Mouse (Mus musculus) neural tube, embryonic 12.5 days (tissue): ENCODE data around the gene Nme7. TPM values are rescaled to one million over a fixed set of nuclear protein-coding genes. Genes with fewer than 3 reads are reported as not detected.

Experiments
- ATAC-seq: fragments of 200-750 bp; cut with Nextera tagmentation; 2 replicates; pipeline ENCODE4 v1.8.0; 2017; ENCODE audit warnings: low read depth, mild to moderate bottlenecking, moderate TSS enrichment, moderate library complexity; ENCODE audit not compliant: low FRiP score
- H3K27ac ChIP-seq: fragments of 300-500 bp; sonication (generic); 2 replicates; pipeline ENCODE4 v1.5.1; 2016
- H3K27me3 ChIP-seq: fragments of 300-500 bp; sonication (generic); replicated peaks from 2 replicates; pipeline ENCODE4 v1.6.1; 2016; ENCODE audit warnings: mild to moderate bottlenecking
- H3K36me3 ChIP-seq: fragments of 300-500 bp; sonication (generic); 2 replicates; pipeline ENCODE4 v1.6.1; 2016; ENCODE audit warnings: mild to moderate bottlenecking
- H3K4me1 ChIP-seq: fragments of 300-500 bp; sonication (generic); 2 replicates; pipeline ENCODE4 v1.6.1; 2016
- H3K4me2 ChIP-seq: fragments of 300-500 bp; sonication (generic); replicated peaks from 2 replicates; pipeline ENCODE4 v1.6.1; 2016; ENCODE audit warnings: mild to moderate bottlenecking
- H3K4me3 ChIP-seq: fragments of 300-500 bp; sonication (generic); 2 replicates; pipeline ENCODE4 v1.5.1; 2016
- H3K9ac ChIP-seq: fragments of 300-500 bp; sonication (generic); 2 replicates; pipeline ENCODE4 v1.6.1; 2016; ENCODE audit warnings: mild to moderate bottlenecking
- H3K9me3 ChIP-seq: fragments of 300-500 bp; sonication (generic); 2 replicates; pipeline ENCODE4 v1.6.1; 2016; ENCODE audit warnings: mild to moderate bottlenecking
- WGBS: fragments of 180-500 bp; shearing (Covaris S2); methylation state at CpG from one replicate; pipeline ENCODE4 v1.1.7; 2016; 5-methylcytosine and 5-hydroxymethylcytosine counted together
- polyA plus RNA-seq: library from polyadenylated mRNA; unstranded; fragments of >200 nt; fragmentation: Nextera tagmentation; extraction: Ambion mirVana; gene quantifications from 2 replicates; pipeline ENCODE4 v1.2.1, GENCODE M21; 2016

Gene Nme7
- polyA plus RNA-seq, 1 experiment from 2014 or later, result 24.9 TPM

GRCm38 (mm10) chr1:164456065-164456464 lies 152.1 kb downstream of the Nme7 start:
- Histone ChIP-seq H3K9ac (peak overlapping the region; percentile 78), H3K27ac (no peak overlapping the region), H3K9me3 (no peaks in the 10 kb centered on the region), H3K4me3 (peak overlapping the region; percentile 67), H3K27me3 (peaks cover 2% of the 10 kb centered on the region; the same call in 1 of the 2 replicates), H3K4me2 (peak overlapping the region; percentile 88), H3K4me1 (peaks cover 42% of the 10 kb centered on the region), H3K36me3 (peaks cover 13% of the 10 kb centered on the region)
- WGBS, result 26% methylated on average over 6 of the region's 6 CpGs
- ATAC-seq, result no peak

DNA sequence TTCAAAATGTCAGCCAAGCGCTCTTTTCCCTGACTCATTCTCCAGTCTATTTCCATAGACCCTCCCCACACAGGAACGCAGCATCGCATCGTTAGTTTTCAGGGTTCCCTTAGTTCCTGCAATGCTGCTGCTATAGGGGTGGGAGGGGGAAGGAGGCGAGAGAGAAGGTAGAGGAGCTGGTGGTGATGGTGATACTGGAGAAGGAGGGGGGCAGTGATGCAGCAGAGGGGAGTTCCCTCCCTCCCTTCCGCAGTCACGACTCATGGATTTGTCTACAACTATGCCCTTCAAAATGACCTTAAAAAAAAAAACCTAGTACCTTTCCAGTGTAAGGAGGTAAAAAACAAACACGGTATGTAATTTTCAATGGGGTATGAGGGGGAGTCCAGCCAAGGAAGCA lies 152.8 kb downstream of the Nme7 start:
- H3K4me2 ChIP-seq, result peak overlapping the region; percentile 88
- peak overlapping the region; percentile 78 for H3K9ac ChIP-seq
- H3K27me3 ChIP-seq, result peaks cover 2% of the 10 kb centered on the region; the same call in 1 of the 2 replicates
- peak overlapping the region; percentile 67 for H3K4me3 ChIP-seq
- peaks cover 42% of the 10 kb centered on the region for H3K4me1 ChIP-seq
- H3K36me3 ChIP-seq, result peaks cover 13% of the 10 kb centered on the region
- H3K27ac ChIP-seq, result no peak overlapping the region
- H3K9me3 ChIP-seq, result no peaks in the 10 kb centered on the region
- no peak for ATAC-seq
- 6% methylated on average over 8 of the region's 8 CpGs for WGBS

DNA sequence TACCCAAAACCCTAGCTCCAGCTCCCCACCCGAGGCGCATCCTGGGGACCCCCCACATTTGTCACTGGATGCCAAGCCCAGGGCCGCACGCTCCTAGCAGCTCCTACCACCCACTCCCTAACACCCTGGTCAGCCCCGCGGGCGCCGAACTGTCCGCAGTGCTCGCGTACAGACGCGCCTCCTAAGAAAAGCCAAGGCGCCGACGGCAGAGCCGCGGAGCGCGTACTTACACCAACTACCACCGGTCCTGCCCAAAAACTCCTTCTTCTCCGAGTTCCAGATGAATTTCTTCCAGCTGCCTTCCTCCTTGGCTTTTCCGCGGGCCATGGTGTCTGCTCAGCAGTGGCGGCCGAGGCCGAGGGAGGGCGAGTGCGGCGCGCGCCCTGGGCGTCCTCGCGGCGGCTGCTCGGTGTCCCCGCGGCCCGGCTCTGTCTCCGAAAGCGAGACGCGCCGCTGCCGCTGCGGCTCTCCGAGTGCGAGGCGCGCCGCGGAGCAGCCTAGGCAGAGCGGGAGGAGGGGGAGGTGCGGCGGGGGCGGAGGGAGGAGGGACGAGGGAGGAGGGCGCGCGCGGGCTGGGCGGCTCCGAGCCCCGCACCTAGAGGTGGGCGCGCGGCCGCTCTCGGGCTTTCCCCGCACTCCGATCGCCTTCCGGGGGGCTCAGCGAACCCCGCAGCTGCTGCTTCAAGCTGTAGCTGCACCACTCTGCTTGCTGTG lies 153.8 kb downstream of the Nme7 start:
- peaks cover 42% of the 10 kb centered on the region for H3K4me1 ChIP-seq
- peak overlapping the region; percentile 87 for H3K27ac ChIP-seq
- H3K9me3 ChIP-seq, result no peaks in the 10 kb centered on the region
- peak overlapping the region; percentile 88 for H3K4me2 ChIP-seq
- peaks cover 7% of the 10 kb centered on the region for H3K36me3 ChIP-seq
- ATAC-seq, result peak; percentile 89
- H3K9ac ChIP-seq, result peak overlapping the region; percentile 78
- peaks cover 2% of the 10 kb centered on the region; the same call in 1 of the 2 replicates for H3K27me3 ChIP-seq
- WGBS, result under 1% methylated on average over 60 of the region's 76 CpGs
- H3K4me3 ChIP-seq, result peak overlapping the region; percentile 67

- Histone ChIP-seq H3K9ac (peak within 1 kb of the TSS; percentile 78), H3K27me3 (peaks cover 2% of the 10 kb centered on the region; the same call in 1 of the 2 replicates), H3K4me1 (peaks cover 42% of the 10 kb centered on the region), H3K4me3 (peak within 1 kb of the TSS; percentile 67), H3K36me3 (peaks cover 2% of the 10 kb centered on the region), H3K9me3 (no peaks in the 10 kb centered on the region), H3K27ac (peak within 1 kb of the TSS; percentile 87), H3K4me2 (peak within 1 kb of the TSS; percentile 88)
- peak; percentile 96 for ATAC-seq
- WGBS, result under 1% methylated on average over 35 of the region's 35 CpGs
These were observed 154.3 kb downstream of the Nme7 start, which contains the start of gene Atp1b1 for GRCm38 (mm10) chr1:164458245-164458613. TSS of gene Atp1b1 (minus strand) at chr1:164458355.

DNA sequence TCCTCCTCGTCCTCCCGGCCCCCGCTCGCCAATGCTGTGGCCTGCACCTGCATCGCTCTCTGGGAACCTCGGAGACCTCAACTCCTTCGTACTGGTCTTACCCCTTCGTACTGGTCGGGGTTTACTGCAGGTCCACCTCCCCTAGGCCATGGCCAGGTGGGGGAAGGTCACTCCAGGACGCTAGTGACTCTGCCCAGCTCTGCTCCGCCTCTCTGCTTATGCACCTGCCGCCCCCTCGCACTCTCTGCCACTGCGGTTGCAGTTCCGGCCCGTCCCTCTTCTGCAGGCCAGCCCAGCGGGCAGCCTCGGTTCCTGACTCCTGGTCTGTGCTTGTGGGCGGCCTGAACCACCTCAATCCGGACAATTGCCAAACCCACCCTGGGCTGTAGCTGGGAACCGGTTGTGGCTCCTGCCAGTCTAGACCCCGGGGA lies 154.7 kb downstream of the Nme7 start:
- ATAC-seq, result no peak; the same call in 1 of the 2 replicates
- no peaks in the 10 kb centered on the region for H3K9me3 ChIP-seq
- H3K4me2 ChIP-seq, result peak overlapping the region; percentile 88
- H3K4me1 ChIP-seq, result peaks cover 42% of the 10 kb centered on the region
- H3K4me3 ChIP-seq, result peak overlapping the region; percentile 67
- H3K27ac ChIP-seq, result peak overlapping the region; percentile 87
- 3% methylated on average over 22 of the region's 22 CpGs for WGBS
- H3K27me3 ChIP-seq, result peaks cover 2% of the 10 kb centered on the region; the same call in 1 of the 2 replicates
- no peaks in the 10 kb centered on the region for H3K36me3 ChIP-seq
- peak overlapping the region; percentile 78 for H3K9ac ChIP-seq

DNA sequence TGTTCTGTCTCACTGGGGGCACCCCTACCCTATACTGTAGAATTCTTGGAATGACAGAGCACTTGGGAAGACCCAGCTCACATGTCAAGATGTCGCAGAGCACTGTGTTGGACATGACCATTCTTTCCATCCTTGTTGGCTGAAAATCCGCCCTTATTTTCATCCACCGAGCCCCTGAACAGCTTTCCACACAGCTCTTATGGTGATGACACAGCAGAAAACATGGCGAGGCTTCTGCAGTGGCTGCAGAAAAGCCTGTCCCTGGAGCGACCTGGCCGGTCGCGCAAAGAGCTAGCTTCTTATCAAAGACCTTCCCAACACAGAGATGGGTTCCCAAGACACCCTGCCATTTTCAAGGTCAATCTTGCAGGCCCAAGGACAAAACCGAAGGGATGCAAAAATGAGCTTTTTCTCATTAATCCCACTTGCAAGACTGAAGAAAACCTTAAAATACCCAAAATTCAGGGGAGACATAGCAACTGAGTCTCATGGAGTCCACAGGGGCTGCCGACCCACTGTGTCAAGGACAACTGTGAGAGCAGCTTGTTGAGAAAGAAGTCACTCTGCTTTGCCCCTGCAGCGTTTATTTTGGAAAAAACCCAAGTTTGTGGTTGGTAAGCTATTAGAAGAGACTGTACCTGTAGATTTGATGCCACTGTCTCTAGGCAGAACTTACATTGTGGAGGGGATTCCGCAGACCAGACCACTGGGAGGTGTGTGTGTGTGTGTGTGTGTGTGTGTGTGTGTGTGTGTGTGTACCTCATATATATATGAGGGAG lies 155.4 kb downstream of the Nme7 start:
- ATAC-seq, result no peak
- H3K4me3 ChIP-seq, result peak overlapping the region; percentile 67
- peaks cover 2% of the 10 kb centered on the region; the same call in 1 of the 2 replicates for H3K27me3 ChIP-seq
- no peaks in the 10 kb centered on the region for H3K9me3 ChIP-seq
- peak overlapping the region; percentile 78 for H3K9ac ChIP-seq
- H3K27ac ChIP-seq, result no peak overlapping the region
- 62% methylated on average over 12 of the region's 12 CpGs for WGBS
- peaks cover 40% of the 10 kb centered on the region for H3K4me1 ChIP-seq
- H3K36me3 ChIP-seq, result no peaks in the 10 kb centered on the region
- peak overlapping the region; percentile 88 for H3K4me2 ChIP-seq

GRCm38 (mm10) chr1:164460921-164461697 lies 157.2 kb downstream of the Nme7 start:
- Histone ChIP-seq H3K4me1 (peaks cover 25% of the 10 kb centered on the region), H3K36me3 (no peaks in the 10 kb centered on the region), H3K27ac (no peak overlapping the region), H3K9ac (no peak overlapping the region), H3K4me2 (0 out of 2 replicates have a peak overlapping the region, but pooled peaks have one; percentile 1), H3K4me3 (no peak overlapping the region), H3K9me3 (no peaks in the 10 kb centered on the region), H3K27me3 (peaks cover 2% of the 10 kb centered on the region; the same call in 1 of the 2 replicates)
- 70% methylated on average over 13 of the region's 13 CpGs for WGBS
- no peak for ATAC-seq

GRCm38 (mm10) chr1:164461726-164462125 lies 157.8 kb downstream of the Nme7 start:
- Histone ChIP-seq H3K9me3 (no peaks in the 10 kb centered on the region), H3K4me2 (0 out of 2 replicates have a peak overlapping the region, but pooled peaks have one; percentile 1), H3K9ac (no peak overlapping the region), H3K4me3 (no peak overlapping the region), H3K36me3 (no peaks in the 10 kb centered on the region), H3K4me1 (peaks cover 19% of the 10 kb centered on the region), H3K27me3 (no peaks in the 10 kb centered on the region; the same call in 1 of the 2 replicates), H3K27ac (no peak overlapping the region)
- ATAC-seq, result no peak
- 32% methylated on average over 10 of the region's 10 CpGs for WGBS

DNA sequence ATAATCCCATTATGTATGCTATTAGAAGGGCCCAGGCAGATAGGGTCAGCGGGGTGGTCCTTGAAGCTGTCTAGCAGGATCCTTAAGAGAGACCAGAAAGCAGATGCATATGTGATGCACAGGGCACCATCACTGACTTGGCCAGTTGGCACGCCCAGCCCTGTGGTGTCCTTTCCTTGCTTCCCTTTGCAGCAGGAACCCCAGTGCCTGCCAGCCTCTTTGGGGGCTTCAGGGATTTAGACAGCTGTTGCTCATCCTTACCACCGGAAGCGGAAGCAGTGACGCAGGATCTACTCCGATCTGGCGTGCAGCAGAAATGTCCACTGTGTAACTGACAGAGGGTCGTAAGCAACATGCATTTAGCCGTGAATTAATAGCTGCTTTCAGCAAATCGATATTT lies 163.5 kb downstream of the Nme7 start:
- Histone ChIP-seq H3K4me1 (no peaks in the 10 kb centered on the region), H3K36me3 (no peaks in the 10 kb centered on the region), H3K9ac (no peak overlapping the region), H3K9me3 (no peaks in the 10 kb centered on the region), H3K27me3 (no peaks in the 10 kb centered on the region), H3K4me3 (no peak overlapping the region), H3K4me2 (no peak overlapping the region), H3K27ac (no peak overlapping the region)
- WGBS, result 89% methylated on average over 10 of the region's 10 CpGs
- ATAC-seq, result no peak

GRCm38 (mm10) chr1:164468329-164468728 lies 164.4 kb downstream of the Nme7 start:
- H3K9me3 ChIP-seq, result no peaks in the 10 kb centered on the region
- H3K27ac ChIP-seq, result no peak overlapping the region
- H3K27me3 ChIP-seq, result no peaks in the 10 kb centered on the region
- H3K36me3 ChIP-seq, result no peaks in the 10 kb centered on the region
- WGBS, result 85% methylated on average over 8 of the region's 8 CpGs
- no peak for ATAC-seq
- no peak overlapping the region for H3K9ac ChIP-seq
- H3K4me2 ChIP-seq, result no peak overlapping the region
- no peak overlapping the region for H3K4me3 ChIP-seq
- no peaks in the 10 kb centered on the region for H3K4me1 ChIP-seq

GRCm38 (mm10) chr1:164470985-164471384 lies 167.1 kb downstream of the Nme7 start:
- Histone ChIP-seq H3K27ac (no peak overlapping the region), H3K36me3 (no peaks in the 10 kb centered on the region), H3K9me3 (no peaks in the 10 kb centered on the region), H3K4me2 (no peak overlapping the region), H3K9ac (no peak overlapping the region), H3K4me1 (no peaks in the 10 kb centered on the region), H3K4me3 (no peak overlapping the region), H3K27me3 (no peaks in the 10 kb centered on the region)
- ATAC-seq, result no peak
- 32% methylated on average over 6 of the region's 6 CpGs for WGBS
